Mouse (Mus musculus) G1E-ER4 (cell line): ENCODE results near the gene Acvr1b. TPM values are rescaled to one million over a fixed set of nuclear protein-coding genes. Genes with fewer than 3 reads are reported as not detected.

Experiments
- GATA1 ChIP-seq: IDR thresholded peaks from one replicate; pipeline ENCODE4 v1.8.0; 2012; ENCODE audit warnings: low read length, inconsistent platforms
- polyA plus RNA-seq: library from polyadenylated mRNA; stranded (reverse); fragments of >175 nt; gene quantifications from 2 replicates; pipeline ENCODE4 v1.2.3, GENCODE M21; 2012

Acvr1b gene
- polyA plus RNA-seq = not detected in 2 replicates

DNA sequence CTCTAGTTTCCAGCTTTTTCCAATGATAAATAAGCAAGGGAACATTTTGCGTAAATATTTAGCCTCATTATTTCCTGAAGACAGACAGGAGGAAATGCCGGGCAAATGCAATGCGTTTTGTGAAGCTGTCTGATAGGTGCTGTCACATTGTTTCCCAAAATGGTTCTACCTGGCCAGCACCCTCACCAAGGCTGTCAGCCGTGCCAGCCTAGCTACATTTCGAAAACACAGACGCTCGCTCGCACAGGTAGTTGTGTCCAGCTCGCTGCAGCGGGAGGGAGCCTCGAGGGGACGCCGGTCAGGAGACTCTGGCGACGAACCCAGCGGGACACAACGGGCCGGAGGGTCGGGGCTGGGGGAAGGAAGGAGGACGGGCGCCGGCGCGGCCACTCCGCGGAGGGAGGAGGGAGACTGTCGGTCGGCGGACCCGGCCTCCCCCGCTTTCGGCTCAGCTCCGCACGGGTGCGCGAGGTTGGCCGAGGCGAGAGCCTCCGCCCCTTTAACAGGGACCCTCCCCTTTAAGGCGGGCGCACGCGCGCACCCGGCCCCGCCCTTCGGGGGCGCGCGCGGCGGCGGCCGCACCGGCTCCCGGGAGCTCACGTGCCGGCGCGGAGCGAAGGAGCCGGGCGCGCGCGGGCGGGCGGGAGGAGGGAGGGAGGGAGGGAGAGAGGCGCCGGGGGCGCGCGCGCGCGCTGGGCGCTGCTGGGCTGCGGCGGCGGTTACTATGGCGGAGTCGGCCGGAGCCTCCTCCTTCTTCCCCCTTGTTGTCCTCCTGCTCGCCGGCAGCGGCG is at the start of gene Acvr1b:
Gene Acvr1b (plus strand): TSS at position 647 of the 791 bp plus-strand sequence.
- no peak for TF ChIP-seq GATA1

DNA sequence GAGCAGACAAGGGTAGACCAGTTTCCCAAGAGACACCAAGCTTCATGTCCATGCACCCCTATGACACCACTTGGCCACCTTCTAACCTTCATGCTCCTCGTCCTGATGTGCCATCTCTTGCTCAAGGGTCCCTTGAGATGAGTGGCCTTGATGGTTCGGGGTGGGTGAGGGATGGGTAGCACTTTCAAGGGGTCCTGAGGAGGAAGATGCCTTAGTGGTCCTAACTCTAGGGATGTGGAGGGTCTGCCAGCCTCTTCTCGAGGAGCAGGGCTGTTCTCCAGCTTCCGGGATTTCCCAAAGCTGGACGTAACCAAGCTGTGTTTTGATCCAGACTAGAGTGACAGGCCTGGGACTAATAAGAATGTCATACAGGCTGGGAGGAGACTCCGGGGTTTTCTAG is 48.3 kb upstream of the Acvr1b start:
- no peak for TF ChIP-seq GATA1

DNA sequence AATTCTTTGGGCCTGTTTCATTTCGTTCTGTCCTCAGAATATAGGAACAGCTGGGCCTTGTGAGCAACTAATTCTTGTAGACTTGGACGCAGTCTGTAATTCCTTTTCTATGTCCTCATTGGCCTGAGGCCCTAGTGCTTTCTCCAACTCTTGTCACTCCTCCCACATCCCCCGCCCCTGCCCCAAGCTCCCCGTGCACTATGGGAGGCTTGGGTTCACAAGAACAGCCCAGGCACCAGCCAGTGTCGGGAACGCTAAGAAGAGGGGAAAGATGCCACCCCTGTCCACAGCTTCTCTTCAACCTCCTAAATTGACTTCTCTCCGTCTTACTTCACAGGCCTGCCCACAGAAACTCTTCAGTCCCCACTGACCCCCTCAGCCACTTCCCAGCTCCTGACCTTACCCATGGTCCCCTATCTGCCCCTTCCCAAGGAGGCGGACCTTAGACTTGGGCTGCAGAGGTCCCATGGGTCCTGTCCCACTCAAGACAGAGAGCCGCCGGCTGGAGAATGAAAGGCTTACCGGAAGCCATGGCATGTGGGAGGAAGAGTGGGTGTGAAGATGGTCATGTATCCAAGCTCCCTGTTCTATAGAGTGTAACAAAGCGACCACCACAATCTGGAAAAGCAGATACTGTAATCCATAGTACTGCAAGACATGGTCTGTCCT is 46.9 kb upstream of the Acvr1b start:
- TF ChIP-seq GATA1 = no peak

DNA sequence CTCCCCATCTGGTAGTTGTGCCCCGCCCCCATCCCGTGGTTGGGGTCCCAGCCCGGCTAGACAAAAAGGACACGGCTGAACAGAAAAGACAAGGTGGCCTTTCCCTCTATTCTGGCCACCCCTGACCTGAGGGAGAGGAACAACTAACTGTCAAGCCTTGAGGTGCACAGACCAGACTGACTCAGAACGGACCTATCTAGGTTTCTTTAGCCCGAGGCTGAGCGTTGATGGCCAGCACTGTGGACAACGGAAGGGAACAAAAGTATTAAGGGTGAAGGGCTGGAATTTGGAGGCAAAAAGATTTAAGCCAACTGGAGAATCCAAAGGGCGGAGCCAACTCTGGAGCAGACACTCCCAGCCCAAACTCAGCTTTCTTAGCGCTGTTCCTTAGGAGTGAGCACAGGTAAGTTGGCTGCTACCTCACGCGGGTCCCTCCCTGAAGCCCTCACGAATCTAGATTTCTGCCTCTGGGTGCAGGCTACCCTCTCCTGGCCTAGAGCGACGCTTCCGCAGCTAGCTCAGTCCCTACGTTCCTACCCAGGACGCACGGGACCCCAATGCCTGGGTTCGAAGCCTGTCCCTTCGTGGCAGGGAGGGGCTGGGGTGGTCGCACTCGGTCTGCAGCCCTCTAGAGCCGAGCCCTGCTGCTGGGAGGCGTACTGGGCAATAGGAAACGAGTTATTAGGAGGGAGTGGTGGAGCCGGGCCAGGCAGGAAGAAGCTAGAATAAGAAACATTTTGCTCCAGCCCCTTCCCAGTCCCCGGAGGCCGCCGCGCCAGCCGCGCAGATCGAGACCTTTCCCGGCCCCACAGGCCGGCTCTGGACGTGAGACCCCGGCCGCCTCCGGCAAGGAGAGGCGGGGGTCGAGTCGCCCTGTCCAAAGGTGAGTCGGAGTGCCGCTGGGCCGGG is 45.4 kb upstream of the Acvr1b start, which contains the start of gene Acvrl1:
Gene Acvrl1 (plus strand): TSS at position 342 of the 909 bp plus-strand sequence.
- TF ChIP-seq GATA1 = no peak

DNA sequence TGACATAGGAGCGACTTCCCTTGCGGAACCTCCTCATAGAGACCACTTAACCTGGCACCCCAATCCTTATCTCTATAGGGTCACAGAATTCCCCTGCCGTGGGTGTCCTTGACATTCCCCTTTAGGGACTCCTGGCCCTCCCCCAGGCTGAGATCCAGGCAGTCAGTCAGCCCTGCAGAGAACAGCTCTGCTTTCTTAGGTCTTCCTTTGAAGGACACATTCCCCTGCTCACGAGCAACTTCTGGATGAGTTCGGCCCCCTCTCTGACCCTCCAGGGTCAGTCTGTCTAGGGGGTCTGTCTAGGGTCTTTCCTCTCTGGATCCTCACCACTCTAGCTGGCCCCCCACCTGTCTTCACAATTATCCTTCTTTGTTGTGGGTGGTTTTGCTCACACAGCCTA is 44.5 kb upstream of the Acvr1b start:
- no peak for TF ChIP-seq GATA1

DNA sequence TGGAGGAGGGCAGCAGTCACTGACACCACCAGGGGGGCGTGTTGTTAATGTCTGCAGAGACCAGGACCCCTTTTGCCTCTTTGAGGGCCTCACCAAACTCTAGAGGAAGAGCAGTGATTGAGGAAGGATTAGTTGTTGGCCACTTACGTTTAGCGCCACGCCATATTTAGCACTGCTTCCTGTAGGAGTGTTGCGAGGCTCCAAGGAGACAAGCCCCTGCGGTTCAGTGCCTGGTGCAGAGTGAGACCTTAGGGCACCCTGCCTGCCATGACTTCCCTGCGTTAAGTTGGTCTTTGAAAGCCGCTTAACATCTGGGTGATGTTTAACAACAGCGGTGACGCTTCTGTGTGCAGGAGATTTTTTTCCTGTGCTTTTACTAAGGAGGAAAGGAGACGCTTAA is 42.4 kb upstream of the Acvr1b start:
- TF ChIP-seq GATA1 = no peak

DNA sequence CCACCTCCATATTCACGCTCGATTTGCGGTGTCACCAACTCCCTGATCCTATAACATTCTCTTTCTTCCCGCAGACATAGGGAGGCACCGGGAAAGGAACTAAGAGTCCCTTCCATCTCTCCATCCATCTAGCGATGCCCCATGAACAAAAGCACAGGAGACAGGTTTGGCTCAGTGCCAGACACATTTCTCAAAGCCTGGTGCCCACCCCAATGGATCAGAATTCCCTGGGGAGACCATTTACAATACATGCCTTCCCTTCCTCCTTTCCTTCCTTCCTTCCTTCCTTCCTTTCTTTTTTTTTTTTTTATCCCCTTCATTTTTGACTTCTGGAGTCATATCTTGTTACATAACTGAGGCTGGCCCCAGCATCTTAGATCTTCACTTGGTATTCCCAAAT is 41.8 kb upstream of the Acvr1b start:
- TF ChIP-seq GATA1 = no peak

DNA sequence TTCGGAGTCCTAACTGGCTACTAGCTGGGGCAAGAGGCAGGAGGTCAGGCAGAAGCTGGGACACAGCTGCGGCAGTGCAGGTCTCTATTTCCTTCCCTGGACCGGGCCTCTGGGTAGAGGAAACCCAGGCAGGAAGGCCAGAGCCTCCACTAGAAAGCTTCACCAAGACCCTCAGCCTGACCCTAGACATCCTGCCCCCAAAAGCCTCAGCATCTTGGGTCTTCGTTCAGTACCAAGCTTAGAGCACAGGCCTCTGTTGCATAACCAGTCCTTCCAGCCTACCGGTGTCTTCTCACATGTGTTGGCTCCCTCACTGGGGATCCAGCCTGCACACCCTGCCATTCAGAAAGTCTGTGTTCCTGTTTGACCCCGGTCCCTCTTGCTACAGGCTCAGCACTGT is 41.1 kb upstream of the Acvr1b start:
- TF ChIP-seq GATA1 = no peak

DNA sequence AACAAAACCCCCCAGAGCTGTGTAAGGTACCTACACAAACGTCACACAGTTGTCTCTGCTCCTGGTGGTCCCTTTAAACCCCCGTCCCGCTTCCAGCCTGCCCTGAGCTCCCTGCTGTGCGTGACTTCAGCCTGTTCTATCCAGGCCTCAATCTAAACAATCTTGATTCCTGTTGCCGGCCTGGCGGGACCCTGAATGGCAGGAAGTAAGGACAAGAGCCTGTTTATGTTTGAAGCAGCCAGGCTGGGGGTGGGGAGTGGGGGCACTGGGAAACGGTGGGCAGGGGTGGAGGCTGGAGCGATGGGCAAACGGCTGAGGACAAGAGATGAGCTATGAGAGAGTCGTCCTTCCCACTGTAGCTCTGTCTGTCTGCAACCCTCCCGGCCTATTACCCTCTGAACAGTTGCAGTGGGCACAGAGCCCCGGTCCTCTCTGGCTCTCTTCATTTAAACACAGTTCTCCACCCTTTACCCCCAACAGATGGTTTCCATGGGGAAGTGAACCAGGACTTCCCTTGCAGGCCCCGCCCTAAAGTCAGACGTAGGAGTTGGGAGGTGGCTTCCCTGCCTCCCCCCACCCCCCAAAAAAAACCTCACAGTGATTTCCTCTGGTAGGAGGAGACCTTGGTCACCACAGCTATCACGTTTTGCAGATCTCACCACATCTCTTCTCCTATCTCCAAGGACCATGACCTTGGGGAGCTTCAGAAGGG is 39.7 kb upstream of the Acvr1b start:
- no peak for TF ChIP-seq GATA1

DNA sequence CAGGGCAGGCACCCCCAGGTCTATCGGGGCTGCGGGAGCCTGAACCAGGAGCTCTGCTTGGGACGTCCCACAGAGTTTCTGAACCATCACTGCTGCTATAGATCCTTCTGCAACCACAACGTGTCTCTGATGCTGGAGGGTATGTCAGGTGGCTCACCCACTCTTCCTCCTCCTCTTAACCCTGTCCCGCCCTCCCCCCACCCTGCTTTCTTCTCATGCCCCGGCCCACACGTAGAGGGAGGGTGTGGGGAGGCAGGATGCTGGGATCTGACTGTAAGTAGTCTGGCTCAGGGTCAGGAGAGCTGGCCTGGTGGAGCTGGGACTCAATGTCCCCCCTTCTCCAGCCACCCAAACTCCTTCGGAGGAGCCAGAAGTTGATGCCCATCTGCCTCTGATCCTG is 38.5 kb upstream of the Acvr1b start:
- no peak for TF ChIP-seq GATA1

DNA sequence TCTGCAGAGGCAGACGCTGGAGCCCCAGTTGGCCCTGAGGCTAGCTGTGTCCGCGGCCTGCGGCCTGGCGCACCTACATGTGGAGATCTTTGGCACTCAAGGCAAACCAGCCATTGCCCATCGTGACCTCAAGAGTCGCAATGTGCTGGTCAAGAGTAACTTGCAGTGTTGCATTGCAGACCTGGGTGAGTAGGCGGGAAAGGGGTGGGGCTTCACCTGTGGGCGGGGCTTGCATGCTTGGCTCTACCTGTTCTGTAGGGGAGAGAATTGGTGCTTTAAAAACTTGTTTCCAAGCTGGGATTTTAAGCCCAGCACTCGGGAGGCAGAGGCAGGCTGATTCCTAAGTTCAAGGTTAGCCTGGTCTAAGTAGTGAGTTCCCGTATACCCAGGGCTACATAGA is 36.4 kb upstream of the Acvr1b start:
- TF ChIP-seq GATA1 = no peak

DNA sequence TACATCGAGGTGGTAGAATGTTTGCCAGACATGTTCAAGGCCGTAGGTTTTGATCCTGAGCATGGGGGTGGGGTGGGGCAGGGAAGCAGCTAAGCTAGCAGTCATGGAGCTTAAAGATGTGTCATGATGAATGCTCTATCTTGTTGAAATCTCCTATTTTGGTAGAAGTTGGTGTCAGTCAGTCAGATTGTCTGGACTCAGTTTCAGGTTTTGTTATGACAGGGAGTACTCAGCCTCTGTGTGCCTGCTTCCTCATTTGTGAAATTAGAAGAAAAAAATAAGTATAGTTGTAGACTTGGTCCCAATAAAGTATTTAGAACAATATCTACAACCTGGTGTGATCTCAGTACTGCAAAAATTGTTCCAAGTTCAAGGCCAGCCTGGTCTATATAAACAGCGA is 35.2 kb upstream of the Acvr1b start:
- TF ChIP-seq GATA1 = no peak

DNA sequence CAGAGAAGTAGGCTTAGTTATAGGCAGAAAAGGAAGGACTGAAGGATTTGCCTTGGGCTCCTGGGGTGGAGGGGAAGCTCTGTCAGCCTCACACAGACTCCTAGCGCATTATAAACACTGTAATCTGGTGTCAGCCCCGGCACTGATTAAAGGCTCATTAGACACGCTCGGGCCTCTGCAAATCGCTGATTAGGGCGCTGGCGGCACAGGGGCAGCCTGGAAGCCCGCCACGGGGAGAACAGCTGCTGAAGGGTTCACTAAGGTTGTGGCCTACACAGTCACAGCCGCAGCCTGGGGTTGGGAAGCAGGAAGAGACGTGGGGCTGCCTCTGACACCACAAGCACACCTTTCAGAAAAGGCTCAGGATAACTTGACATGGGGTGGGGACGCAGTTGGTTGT is 34.0 kb upstream of the Acvr1b start:
- no peak for TF ChIP-seq GATA1

DNA sequence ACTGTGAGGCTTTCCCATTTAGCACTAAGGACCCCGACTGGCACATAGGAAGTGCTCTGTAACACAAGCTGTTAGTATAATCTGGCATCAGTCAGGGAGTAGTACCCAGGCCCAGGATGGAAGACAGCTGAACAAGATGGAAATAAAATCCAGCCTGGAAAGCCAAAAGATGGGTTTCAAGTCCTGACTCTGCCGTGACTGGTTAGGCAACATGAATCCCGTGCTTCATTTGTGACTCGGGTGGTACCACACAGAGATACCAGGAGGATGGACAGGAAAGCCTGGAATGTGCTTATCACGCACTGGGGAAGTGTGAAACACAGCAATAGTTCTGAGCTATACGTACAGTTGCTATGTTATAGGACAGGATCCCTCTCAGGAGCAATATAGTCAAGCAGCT is 33.3 kb upstream of the Acvr1b start:
- no peak for TF ChIP-seq GATA1

DNA sequence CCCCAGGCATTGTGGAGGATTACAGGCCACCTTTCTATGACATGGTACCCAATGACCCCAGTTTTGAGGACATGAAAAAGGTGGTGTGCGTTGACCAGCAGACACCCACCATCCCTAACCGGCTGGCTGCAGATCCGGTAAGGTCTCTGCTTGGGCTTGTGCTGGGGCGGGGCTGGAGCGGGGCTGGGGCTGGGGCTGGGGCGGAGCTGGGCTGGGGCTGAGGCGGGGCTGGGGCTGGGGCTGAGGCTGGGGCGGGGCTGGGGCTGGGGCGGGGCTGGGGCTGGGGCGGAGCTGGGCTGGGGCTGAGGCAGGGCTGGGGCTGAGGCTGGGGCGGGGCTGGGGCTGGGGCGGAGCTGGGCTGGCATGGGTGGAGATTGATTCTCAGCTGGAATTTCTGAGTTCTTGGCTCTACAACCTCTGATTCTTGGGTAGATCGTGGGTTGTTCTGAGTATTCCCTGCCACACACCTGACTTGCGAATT is 32.8 kb upstream of the Acvr1b start:
- no peak for TF ChIP-seq GATA1
